Mouse (Mus musculus): ENCODE results near the gene Med19. TPM values are rescaled to one million over a fixed set of nuclear protein-coding genes. Genes with fewer than 3 reads are reported as not detected.
"Not testable (repeated sequence)": the region's sequence is repeated elsewhere in the genome, so short reads cannot be mapped to it uniquely, and the experiment has no call there.

Gene Med19
- polyA plus RNA-seq, 1 experiment from 2014 or later: 65.2 TPM

DNA sequence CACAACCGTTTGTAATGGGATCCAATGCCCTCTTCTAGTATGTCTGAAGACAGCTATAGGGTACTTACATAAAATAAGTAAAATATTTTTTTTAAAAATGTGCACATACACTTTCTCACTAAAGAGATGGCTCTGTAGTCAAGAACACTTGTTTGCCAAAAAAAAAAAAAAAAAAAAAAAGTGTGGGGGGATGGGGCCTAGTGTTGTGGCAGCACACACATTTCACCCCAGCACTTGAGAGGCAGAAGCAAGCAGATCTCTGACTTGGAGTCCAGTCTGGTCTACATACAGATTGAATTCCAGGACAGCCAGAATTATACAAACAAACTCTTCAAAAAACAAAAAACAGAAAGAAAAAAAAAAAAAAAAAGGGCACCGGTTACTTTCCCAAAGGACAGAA lies 42.5 kb downstream of the Med19 start:
- Histone ChIP-seq H3K4me3 (ENCODE audit: low read depth, low read length) (no peak overlapping the region), H3K27ac (ENCODE audit: low read depth, low read length) (no peak overlapping the region), H3K4me2 (replicated peaks; ENCODE audit: low read depth, low read length) (no peak overlapping the region), H3K27me3 (ENCODE audit: control insufficient read depth, insufficient read depth, low read length) (no peaks in the 10 kb centered on the region), H3K9ac (ENCODE audit: low read depth, low read length) (no peak overlapping the region), H3K9me3 (ENCODE audit: control insufficient read depth, low read length) (no peaks in the 10 kb centered on the region), H3K36me3 (ENCODE audit: control insufficient read depth, insufficient read depth, low read length) (peaks cover 3% of the 10 kb centered on the region), H3K4me1 (replicated peaks; ENCODE audit: control insufficient read depth, insufficient read depth, low read length) (no peaks in the 10 kb centered on the region)
- 95% methylated on average over 2 of the region's 2 CpGs for WGBS
- no peak for ATAC-seq (ENCODE audit: low FRiP score)
- DNase-seq (ENCODE audit: low spot score): no peak

DNA sequence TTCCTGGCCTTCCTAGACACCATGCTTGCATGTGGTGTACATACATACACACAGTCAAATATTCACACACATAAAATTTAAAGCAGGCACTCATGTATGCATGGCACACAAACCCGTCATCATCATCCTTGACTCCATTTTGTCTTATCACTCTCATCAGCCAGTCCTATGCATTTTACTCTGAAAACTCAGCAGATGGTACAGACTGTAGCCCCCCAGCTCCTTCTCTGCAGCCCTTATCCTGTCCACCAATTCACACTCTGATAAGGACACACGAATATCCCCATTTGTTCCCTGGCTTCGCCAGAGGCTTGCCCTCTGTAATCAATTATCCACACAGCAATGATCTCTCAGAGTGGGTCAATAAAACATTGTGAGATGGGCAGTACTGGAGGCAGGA lies 43.0 kb downstream of the Med19 start:
- DNase-seq (ENCODE audit: low spot score) (no peak), ATAC-seq (ENCODE audit: low FRiP score) (0 out of 2 replicates have a peak, but pooled peaks have one; percentile 18)
- no peak overlapping the region for H3K27ac ChIP-seq (ENCODE audit: low read depth, low read length)
- H3K36me3 ChIP-seq (ENCODE audit: control insufficient read depth, insufficient read depth, low read length): peaks cover 3% of the 10 kb centered on the region
- H3K9ac ChIP-seq (ENCODE audit: low read depth, low read length): no peak overlapping the region
- WGBS: 82% methylated on average over 3 of the region's 3 CpGs
- no peak overlapping the region for H3K4me3 ChIP-seq (ENCODE audit: low read depth, low read length)
- H3K4me1 ChIP-seq (replicated peaks; ENCODE audit: control insufficient read depth, insufficient read depth, low read length): no peaks in the 10 kb centered on the region
- H3K9me3 ChIP-seq (ENCODE audit: control insufficient read depth, low read length): no peaks in the 10 kb centered on the region
- H3K27me3 ChIP-seq (ENCODE audit: control insufficient read depth, insufficient read depth, low read length): no peaks in the 10 kb centered on the region
- H3K4me2 ChIP-seq (replicated peaks; ENCODE audit: low read depth, low read length): no peak overlapping the region

DNA sequence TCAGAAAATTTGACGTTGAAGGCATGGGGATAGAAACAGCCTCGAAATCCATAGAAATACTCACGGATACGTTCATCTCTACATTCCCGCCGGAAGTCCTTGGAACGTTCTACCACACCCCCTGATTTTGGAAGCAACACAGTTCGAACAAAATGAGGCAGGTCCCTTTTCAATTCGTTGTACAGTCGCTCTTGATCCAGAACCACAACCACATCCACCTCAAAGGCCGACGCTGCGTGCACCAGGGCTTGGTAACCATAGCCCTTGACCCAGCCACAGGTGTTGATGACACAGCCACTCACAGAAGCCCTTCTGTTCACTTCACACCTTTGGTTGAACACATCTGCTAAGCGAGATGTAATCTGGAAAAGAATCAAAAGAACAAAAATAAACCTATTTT lies 45.7 kb downstream of the Med19 start:
- Histone ChIP-seq H3K9ac (ENCODE audit: low read depth, low read length) (no peak overlapping the region), H3K4me3 (ENCODE audit: low read depth, low read length) (no peak overlapping the region), H3K4me1 (replicated peaks; ENCODE audit: control insufficient read depth, insufficient read depth, low read length) (no peaks in the 10 kb centered on the region), H3K9me3 (ENCODE audit: control insufficient read depth, low read length) (no peaks in the 10 kb centered on the region), H3K27ac (ENCODE audit: low read depth, low read length) (no peak overlapping the region), H3K36me3 (ENCODE audit: control insufficient read depth, insufficient read depth, low read length) (peaks cover 3% of the 10 kb centered on the region), H3K4me2 (replicated peaks; ENCODE audit: low read depth, low read length) (no peak overlapping the region), H3K27me3 (ENCODE audit: control insufficient read depth, insufficient read depth, low read length) (no peaks in the 10 kb centered on the region)
- 96% methylated on average over 14 of the region's 14 CpGs for WGBS
- ATAC-seq (ENCODE audit: low FRiP score) (no peak), DNase-seq (ENCODE audit: low spot score) (no peak)

DNA sequence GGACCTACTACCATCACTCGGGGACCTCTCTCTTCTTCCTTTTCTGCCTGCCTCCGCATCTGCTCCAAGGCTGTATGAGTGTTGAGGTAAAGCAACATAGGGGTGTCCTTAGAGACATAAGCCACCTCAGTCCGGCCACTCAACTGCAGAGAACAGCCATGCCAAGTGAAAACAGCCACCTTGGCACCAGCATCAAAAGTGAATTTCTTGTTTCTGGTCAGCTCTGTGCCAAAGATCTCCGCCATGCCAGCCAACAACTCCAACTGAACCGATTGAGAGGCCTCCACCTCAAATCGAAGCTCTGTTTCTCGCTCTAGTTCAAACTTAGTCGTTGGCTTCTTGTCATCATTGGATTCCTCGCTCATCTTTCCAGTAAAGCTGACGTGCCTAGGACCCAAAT lies 47.6 kb downstream of the Med19 start:
- no peaks in the 10 kb centered on the region for H3K4me1 ChIP-seq (replicated peaks; ENCODE audit: control insufficient read depth, insufficient read depth, low read length)
- ATAC-seq (ENCODE audit: low FRiP score) (no peak), DNase-seq (ENCODE audit: low spot score) (no peak)
- H3K4me3 ChIP-seq (ENCODE audit: low read depth, low read length): no peak overlapping the region; the same call in 1 of the 2 replicates
- H3K4me2 ChIP-seq (replicated peaks; ENCODE audit: low read depth, low read length): peak overlapping the region; percentile 62
- H3K36me3 ChIP-seq (ENCODE audit: control insufficient read depth, insufficient read depth, low read length): peaks cover 3% of the 10 kb centered on the region
- no peaks in the 10 kb centered on the region for H3K27me3 ChIP-seq (ENCODE audit: control insufficient read depth, insufficient read depth, low read length)
- no peak overlapping the region for H3K27ac ChIP-seq (ENCODE audit: low read depth, low read length)
- no peak overlapping the region for H3K9ac ChIP-seq (ENCODE audit: low read depth, low read length)
- no peaks in the 10 kb centered on the region for H3K9me3 ChIP-seq (ENCODE audit: control insufficient read depth, low read length)
- WGBS: 95% methylated on average over 10 of the region's 10 CpGs

DNA sequence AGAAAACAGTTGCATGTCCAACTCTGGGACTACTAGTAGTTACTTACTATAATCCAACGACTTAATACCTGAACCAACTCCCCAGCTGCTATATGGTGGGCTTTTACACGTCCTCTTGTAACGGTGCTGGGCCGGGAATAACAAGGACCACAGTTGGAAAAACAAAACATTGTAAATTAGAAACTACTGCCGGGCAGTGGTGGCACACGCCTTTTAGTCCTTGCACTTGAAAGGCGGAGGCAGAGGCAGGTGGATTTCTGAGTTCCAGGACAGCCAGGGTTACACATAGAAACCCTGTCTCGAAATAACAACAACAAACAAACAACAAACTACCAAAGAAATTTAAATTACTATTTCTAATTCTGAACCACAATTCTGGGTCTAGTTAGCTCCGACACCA lies 48.5 kb downstream of the Med19 start:
- Histone ChIP-seq H3K27ac (ENCODE audit: low read depth, low read length) (no peak overlapping the region), H3K27me3 (ENCODE audit: control insufficient read depth, insufficient read depth, low read length) (no peaks in the 10 kb centered on the region), H3K4me1 (replicated peaks; ENCODE audit: control insufficient read depth, insufficient read depth, low read length) (no peaks in the 10 kb centered on the region), H3K36me3 (ENCODE audit: control insufficient read depth, insufficient read depth, low read length) (peaks cover 3% of the 10 kb centered on the region), H3K9ac (ENCODE audit: low read depth, low read length) (peak overlapping the region; percentile 58), H3K4me3 (ENCODE audit: low read depth, low read length) (peak overlapping the region; percentile 47), H3K4me2 (replicated peaks; ENCODE audit: low read depth, low read length) (peak overlapping the region; percentile 62), H3K9me3 (ENCODE audit: control insufficient read depth, low read length) (no peaks in the 10 kb centered on the region)
- ATAC-seq (ENCODE audit: low FRiP score): peak; percentile 20
- DNase-seq (ENCODE audit: low spot score): no peak
- WGBS: 5% methylated on average over 9 of the region's 9 CpGs

DNA sequence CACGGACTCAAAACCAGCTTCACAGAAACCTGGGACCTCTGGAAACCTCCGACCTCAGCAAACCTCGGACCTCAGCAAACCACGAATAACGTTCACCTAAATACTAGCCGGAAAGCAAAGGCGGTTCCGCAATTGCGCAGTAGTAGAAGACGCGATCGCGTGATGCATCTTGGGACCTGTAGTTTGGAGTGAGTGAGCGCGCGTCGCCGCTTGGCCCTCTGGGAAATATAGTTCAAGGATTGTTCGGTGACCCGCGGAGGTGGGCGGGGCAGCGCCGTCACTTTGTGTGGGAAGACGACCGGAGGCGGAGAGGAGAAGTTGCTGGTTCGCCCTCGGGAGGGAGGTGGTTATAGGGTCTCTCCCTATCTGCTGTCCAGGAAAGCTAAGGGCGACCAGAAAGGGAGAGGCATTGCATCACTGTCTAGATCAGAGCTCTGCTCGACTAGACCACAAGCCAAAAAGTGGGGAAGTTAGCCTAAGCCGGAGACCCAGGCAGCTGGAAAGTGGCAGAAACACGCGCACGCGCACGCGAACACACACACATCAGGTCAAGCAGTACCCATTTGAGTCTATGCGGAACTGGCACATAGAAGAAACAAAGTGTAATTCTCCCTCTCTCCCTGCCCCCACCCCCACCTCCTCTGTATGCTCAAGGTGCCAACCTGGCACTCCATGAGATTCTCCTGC lies 49.1 kb downstream of the Med19 start, which contains the start of gene Clp1:
Gene Clp1, minus strand, starts transcription at position 179 of the 687 bp plus-strand sequence.
- peak within 1 kb of the TSS; percentile 70 for H3K27ac ChIP-seq (ENCODE audit: low read depth, low read length)
- peaks cover 3% of the 10 kb centered on the region for H3K36me3 ChIP-seq (ENCODE audit: control insufficient read depth, insufficient read depth, low read length)
- WGBS: 1% methylated on average over 39 of the region's 39 CpGs
- peak; percentile 96 for ATAC-seq (ENCODE audit: low FRiP score)
- H3K9ac ChIP-seq (ENCODE audit: low read depth, low read length): peak within 1 kb of the TSS; percentile 59
- H3K4me2 ChIP-seq (replicated peaks; ENCODE audit: low read depth, low read length): peak within 1 kb of the TSS; percentile 62
- H3K9me3 ChIP-seq (ENCODE audit: control insufficient read depth, low read length): no peaks in the 10 kb centered on the region
- H3K27me3 ChIP-seq (ENCODE audit: control insufficient read depth, insufficient read depth, low read length): no peaks in the 10 kb centered on the region
- H3K4me1 ChIP-seq (replicated peaks; ENCODE audit: control insufficient read depth, insufficient read depth, low read length): no peaks in the 10 kb centered on the region
- H3K4me3 ChIP-seq (ENCODE audit: low read depth, low read length): peak within 1 kb of the TSS; percentile 47
- peak; percentile 99 for DNase-seq (ENCODE audit: low spot score)

DNA sequence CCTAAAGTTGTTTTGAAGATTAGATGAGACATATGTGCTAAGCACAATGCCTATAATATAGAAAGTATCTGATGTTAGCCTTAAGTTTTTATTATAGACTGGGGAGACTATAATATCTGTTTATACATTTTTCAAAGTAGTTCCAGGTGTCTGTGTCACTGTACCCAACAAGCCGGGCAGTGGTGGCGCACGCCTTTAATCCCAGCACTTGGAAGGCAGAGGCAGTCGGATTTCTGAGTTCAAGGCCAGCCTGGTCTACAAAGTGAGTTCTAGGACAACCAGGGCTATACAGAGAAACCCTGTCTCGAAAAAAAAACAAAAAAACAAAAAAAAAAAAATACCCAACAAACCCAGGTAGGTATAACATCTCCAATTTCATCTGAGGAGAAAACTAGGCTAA lies 50.0 kb downstream of the Med19 start:
- not testable (repeated sequence) for DNase-seq (ENCODE audit: low spot score); H3K9ac ChIP-seq (ENCODE audit: low read depth, low read length); H3K4me3 ChIP-seq (ENCODE audit: low read depth, low read length); H3K27me3 ChIP-seq (ENCODE audit: control insufficient read depth, insufficient read depth, low read length); H3K36me3 ChIP-seq (ENCODE audit: control insufficient read depth, insufficient read depth, low read length); H3K9me3 ChIP-seq (ENCODE audit: control insufficient read depth, low read length); H3K4me2 ChIP-seq (replicated peaks; ENCODE audit: low read depth, low read length); ATAC-seq (ENCODE audit: low FRiP score); H3K4me1 ChIP-seq (replicated peaks; ENCODE audit: control insufficient read depth, insufficient read depth, low read length); H3K27ac ChIP-seq (ENCODE audit: low read depth, low read length)
- 82% methylated on average over 5 of the region's 5 CpGs for WGBS

DNA sequence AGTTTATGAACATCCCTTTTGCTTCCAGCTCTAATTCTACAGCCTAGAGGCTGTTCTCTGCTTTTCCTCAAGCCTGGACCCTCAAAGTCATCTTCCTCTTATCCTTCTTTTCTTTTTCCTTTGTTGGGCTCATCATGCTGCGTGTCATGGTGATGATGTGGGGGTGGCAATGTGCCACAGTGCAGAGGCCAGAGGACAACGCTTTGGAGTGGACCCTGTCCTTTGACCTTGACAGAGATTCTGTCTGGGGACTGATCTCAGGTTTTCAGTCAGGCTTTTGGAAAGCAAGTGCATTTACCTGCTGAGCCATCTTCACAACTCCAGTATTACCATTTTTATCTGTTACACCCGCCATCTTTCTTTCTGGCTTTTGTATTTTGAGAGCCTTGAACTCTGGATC lies 53.0 kb downstream of the Med19 start:
- no peak overlapping the region for H3K9ac ChIP-seq (ENCODE audit: low read depth, low read length)
- WGBS: 84% methylated on average over 3 of the region's 3 CpGs
- H3K27me3 ChIP-seq (ENCODE audit: control insufficient read depth, insufficient read depth, low read length): no peaks in the 10 kb centered on the region

DNA sequence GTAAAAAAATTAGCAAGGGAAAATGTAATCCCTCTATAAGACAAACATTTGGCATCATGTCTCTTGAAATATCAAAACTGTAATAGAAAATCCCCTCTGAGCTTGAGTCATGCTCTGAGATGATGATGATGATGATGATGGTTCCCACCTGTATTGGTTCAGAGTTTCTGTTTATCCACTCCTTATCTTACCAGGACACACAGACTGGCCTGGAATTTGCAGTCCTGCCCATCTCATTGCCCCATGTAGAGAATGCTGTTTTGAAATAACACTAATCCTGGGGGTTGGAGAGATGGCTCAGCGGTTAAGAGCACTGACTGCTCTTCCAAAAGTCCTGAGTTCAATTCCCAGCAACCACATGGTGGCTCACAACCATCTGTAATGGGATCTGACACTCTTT lies 54.2 kb downstream of the Med19 start:
- no peaks in the 10 kb centered on the region for H3K27me3 ChIP-seq (ENCODE audit: control insufficient read depth, insufficient read depth, low read length)
- H3K9me3 ChIP-seq (ENCODE audit: control insufficient read depth, low read length): no peaks in the 10 kb centered on the region
- peaks cover 9% of the 10 kb centered on the region; the same call in 1 of the 2 replicates for H3K4me1 ChIP-seq (replicated peaks; ENCODE audit: control insufficient read depth, insufficient read depth, low read length)
- H3K4me3 ChIP-seq (ENCODE audit: low read depth, low read length): no peak overlapping the region
- no peak overlapping the region for H3K4me2 ChIP-seq (replicated peaks; ENCODE audit: low read depth, low read length)
- H3K36me3 ChIP-seq (ENCODE audit: control insufficient read depth, insufficient read depth, low read length): no peaks in the 10 kb centered on the region
- 50% methylated on average over 1 of the region's 1 CpGs for WGBS
- DNase-seq (ENCODE audit: low spot score) (no peak), ATAC-seq (ENCODE audit: low FRiP score) (no peak)
- no peak overlapping the region for H3K9ac ChIP-seq (ENCODE audit: low read depth, low read length)
- no peak overlapping the region for H3K27ac ChIP-seq (ENCODE audit: low read depth, low read length)

More for the DNA sequence above, 53.0 kb downstream of the Med19 start:
- H3K4me1 ChIP-seq (replicated peaks; ENCODE audit: control insufficient read depth, insufficient read depth, low read length): peaks cover 2% of the 10 kb centered on the region; the same call in 1 of the 2 replicates
- H3K27ac ChIP-seq (ENCODE audit: low read depth, low read length): no peak overlapping the region
- H3K9me3 ChIP-seq (ENCODE audit: control insufficient read depth, low read length): no peaks in the 10 kb centered on the region
- H3K4me3 ChIP-seq (ENCODE audit: low read depth, low read length): no peak overlapping the region
- no peaks in the 10 kb centered on the region for H3K36me3 ChIP-seq (ENCODE audit: control insufficient read depth, insufficient read depth, low read length)
- DNase-seq (ENCODE audit: low spot score) (no peak), ATAC-seq (ENCODE audit: low FRiP score) (no peak)
- H3K4me2 ChIP-seq (replicated peaks; ENCODE audit: low read depth, low read length): no peak overlapping the region

All from hindbrain, embryonic 11.5 days (tissue).